Mouse (Mus musculus) kidney, adult 9 months (tissue): ENCODE measurements around the gene Sbf2.
A peak's percentile ranks its signal among the peaks of the same experiment; 100 is the strongest.

Source experiments
- DNase-seq: peaks from one replicate; pipeline ENCODE4 v3.0.0; 2022

The Sbf2 gene

DNA sequence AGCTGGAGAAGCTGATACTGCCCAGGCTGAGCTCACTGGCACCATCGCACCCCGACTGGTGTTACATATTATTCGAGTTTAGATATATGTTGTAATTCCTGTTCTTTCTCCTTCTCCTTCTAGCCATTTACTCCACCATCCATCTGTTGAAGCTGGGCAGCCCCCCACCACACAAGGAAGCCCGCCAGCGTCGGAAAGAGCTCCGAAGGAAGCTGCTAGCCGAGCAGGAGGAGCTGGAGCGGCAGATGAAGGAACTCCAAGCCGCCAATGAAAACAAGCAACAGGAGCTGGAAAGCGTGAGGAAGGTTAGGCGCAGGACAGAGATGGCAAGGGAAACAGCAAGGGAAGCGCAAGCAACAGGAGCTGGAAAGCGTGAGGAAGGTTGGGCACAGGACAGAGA, 344.9 kb downstream of the Sbf2 start:
- DNase-seq = no peak

DNA sequence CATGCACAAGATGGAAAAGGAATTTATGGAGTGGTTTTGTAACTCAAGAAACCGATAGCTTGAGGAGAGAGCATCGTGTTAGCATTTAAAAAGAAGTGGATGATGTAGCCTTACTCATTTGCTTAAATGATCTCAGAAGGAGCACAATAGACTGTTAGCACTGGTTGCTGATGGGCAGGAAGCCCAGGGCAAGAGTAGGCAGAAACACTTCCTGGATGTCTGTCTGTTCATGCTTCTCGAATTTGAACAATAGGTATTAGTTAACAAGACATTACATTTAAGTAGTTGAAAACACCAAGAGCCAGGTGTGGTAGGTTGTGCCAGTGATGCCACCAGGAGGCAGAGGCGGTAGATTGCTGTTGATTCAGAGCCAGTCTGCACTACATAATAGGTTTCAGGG, 346.2 kb downstream of the Sbf2 start:
- DNase-seq = no peak

DNA sequence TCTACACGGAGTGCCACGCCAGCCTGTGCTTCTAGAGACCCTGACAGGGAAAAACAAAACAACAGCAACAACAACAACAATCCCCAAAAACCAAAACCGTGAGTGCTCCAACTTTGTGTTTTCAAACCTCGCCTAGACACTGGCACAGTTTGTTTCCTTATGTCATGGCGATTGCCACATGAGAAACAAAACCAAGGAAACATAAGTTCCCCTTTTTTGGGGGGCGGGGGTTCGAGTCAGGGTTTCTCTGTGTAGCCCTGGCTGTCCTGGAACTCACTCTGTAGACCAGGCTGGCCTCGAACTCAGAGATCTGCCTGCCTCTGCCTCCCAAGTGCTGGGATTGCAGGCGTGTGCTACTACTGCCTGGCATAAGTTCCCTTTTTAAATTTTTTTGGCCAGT, 346.7 kb downstream of the Sbf2 start:
- DNase-seq = no peak

DNA sequence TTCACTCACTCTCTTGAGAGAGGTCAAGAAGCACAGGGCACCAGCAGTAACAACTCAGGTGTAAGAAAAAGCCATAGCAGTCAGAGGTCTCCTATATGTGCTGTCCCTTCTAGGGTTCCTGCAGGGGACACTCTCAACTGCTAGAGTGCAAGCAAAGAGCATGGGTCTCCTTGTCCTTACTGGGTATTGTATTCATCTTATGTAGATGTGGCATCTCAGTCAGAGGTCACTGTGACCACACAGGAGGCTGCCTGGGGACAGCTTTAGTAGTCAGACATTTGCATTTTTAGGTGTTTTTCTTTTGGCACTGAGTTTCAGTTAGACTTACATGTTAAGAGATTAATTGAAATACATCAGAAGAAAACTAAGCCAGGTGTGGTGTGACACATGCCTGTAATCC, 347.7 kb downstream of the Sbf2 start:
- DNase-seq = no peak

DNA sequence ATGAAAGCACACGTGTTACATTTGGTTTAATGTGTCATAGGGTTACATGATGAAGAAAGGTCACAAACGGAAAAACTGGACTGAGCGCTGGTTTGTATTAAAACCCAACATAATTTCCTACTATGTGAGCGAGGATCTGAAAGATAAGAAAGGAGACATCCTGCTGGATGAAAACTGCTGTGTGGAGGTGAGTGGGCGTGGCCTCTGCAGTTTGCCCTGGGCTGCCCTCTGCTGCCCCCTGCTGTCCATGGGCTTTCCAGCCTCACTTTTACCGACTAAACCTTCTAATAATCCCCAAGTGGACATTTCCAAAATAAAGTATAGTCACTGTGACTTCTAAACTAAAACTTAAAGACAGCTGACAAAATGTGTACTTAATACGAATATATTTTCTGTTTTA, 348.9 kb downstream of the Sbf2 start:
- DNase-seq = peak; percentile 93

DNA sequence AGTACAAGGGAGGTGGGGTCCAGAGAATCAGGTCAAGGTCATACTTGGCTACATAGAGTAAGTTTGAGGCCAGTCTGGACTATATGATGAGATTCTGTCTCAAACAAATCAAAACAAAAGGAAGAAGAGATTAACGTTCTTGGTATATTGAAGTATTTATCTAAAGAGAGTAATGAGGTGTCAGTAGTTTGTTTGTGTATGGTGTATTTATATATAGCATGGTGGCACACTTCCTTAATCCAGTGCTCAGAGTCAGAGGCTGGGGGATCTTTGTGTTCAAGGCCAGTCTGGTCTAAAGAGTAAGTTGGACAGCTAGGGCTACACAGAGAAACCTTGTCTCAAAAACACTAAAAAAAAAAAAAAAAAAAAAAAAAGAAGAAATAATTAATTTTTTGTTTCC, 351.2 kb downstream of the Sbf2 start:
- DNase-seq = no peak

DNA sequence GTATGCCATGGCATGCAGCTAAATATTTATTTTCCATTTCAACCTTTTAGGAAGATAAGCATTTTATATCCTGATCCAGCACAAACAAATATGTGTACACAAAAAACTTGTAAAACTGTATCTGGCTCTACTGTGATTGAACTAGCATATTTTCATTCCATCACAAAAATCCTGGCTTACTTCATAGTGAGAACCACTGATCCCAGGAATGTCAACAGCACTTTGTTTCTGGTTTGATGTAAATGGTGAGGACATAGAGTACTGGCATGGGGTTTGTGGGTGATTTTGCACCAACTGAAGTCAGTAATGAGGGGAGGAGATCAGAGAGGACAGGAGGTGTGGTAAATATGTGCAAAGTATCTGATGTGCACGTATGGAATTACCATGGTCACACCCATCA, 352.1 kb downstream of the Sbf2 start:
- DNase-seq = no peak

DNA sequence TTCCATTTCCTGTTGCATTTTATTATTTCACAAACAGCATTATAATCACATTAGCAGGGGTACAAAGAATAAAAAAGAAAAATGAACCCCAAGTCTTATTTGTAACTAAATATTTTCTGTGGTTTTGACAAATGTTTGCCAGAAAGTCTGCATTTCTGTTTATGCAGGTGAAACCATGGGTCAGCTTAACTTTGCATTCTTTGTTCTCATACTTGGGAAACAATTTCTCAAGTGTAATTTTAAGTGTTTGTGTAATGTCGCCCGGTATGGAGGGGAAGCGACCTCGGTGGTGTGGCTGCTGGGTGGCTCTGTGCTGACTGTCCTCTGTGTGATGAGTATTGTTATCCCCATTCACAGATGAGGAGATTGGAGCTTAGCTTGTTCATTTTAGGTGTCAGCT, 352.9 kb downstream of the Sbf2 start:
- DNase-seq = no peak

DNA sequence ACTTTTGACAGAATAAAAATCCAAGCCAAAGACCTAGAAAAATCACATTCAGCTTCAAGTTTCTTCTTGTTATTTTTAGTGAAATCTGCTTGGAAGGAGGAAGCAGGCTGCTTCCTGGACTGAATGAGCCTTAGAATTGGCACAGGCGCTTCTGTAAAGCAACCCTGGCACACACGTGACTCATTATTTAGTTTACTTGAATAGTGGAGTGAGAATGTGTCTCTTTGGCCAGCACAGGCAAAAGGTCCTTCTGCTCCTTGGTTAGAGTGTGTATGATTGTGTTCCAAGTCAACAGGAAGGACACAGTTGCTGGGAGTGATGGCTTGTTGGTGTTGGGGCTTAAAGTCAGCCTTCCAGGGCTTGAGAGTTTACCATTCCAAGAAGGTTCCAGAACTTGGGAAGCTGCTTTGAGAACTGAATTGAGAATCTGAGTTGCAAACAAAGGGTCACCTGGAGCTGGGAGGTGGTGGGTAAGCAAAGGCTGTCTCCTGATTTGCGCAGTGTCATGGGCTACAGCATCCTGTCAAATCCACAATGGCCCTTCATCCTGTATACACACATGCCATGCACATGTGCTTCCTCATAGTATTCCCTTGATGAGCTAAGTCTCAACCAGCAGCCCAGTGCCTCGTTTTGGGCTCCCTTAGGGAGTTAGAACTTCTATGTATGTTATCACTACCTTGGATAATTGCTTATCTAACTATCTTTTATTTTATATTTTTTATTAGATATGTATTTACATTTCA, 354.6 kb downstream of the Sbf2 start:
- DNase-seq = peak; percentile 81

DNA sequence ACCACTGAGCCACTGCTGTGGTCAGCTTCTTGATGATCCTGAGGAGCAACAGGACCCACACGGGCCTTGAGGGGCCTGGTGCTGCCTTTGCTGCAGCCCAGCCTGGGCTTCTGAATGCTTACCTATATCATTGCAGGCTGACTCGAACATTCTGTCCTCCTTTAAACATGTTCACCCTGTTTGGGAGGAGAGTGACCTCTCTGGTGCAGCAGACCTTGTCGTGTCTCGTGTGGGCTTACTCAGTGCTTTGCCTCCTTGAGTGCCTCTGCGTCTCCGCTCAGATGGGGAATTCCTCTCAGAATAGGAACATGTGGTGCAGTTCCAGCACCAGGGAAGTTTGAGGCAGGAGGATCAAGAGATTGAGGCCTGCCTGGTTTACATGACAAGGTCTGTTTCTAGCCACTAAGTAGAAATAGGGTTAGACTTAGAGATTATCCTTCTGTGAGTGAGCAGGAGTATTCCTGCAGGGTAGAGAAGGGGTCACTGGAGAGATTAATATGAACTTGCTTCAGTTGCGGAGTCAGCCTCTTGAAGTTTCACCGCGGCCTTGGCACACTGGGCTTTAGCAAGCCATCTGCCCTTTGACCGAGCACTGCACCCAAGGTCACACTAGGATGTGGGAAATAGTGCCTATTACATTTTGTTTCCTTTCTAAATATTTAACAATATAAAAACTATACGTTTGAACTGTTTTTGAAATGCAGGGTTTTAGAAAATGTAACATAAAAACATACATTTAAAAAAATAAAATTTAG, 356.3 kb downstream of the Sbf2 start:
- peak; percentile 49 for DNase-seq
